Mouse (Mus musculus) ES-Bruce4 (cell line): Measurements from ENCODE around the gene Erc2. TPM values are rescaled to one million over a fixed set of nuclear protein-coding genes. Genes with fewer than 3 reads are reported as not detected.

Experiments
- H3K27ac ChIP-seq: 2 replicates; pipeline ENCODE4 v1.5.1; 2012; ENCODE audit warnings: low read length, inconsistent platforms; ENCODE audit not compliant: insufficient read depth
- H3K27me3 ChIP-seq: 2 replicates; pipeline ENCODE4 v1.6.1; 2012; ENCODE audit warnings: mild to moderate bottlenecking, low read length, inconsistent platforms; ENCODE audit not compliant: control insufficient read depth, poor library complexity, insufficient read depth, severe bottlenecking
- H3K36me3 ChIP-seq: 2 replicates; pipeline ENCODE4 v1.6.1; 2012; ENCODE audit warnings: inconsistent platforms, mild to moderate bottlenecking, low read length, moderate library complexity; ENCODE audit not compliant: control insufficient read depth, poor library complexity, insufficient read depth, severe bottlenecking
- H3K4me1 ChIP-seq: one replicate; pipeline ENCODE4 v1.8.1; 2011; ENCODE audit warnings: low read length; ENCODE audit not compliant: control insufficient read depth, insufficient read depth
- H3K4me3 ChIP-seq: 2 replicates; pipeline ENCODE4 v1.5.1; 2011; ENCODE audit warnings: low read depth, mild to moderate bottlenecking, low read length
- H3K9ac ChIP-seq: 2 replicates; pipeline ENCODE4 v1.6.1; 2012; ENCODE audit warnings: low read depth, mild to moderate bottlenecking, inconsistent platforms; ENCODE audit not compliant: poor library complexity, severe bottlenecking
- H3K9me3 ChIP-seq: replicated peaks from 2 replicates; pipeline ENCODE4 v1.6.1; 2012; ENCODE audit warnings: mild to moderate bottlenecking, low read length, inconsistent platforms; ENCODE audit not compliant: control insufficient read depth, poor library complexity, insufficient read depth, severe bottlenecking
- CTCF ChIP-seq: IDR thresholded peaks from one replicate; pipeline ENCODE4 v1.8.1; 2011; ENCODE audit warnings: low read depth, low read length
- EP300 ChIP-seq: IDR thresholded peaks from 2 replicates; pipeline ENCODE4 v1.6.1; 2011; ENCODE audit warnings: low read depth, low read length; ENCODE audit not compliant: insufficient read depth
- POLR2A ChIP-seq: IDR thresholded peaks from one replicate; pipeline ENCODE4 v1.8.1; 2011; ENCODE audit warnings: low read length; ENCODE audit not compliant: insufficient read depth
- polyA plus RNA-seq: library from polyadenylated mRNA; stranded (reverse); fragments of >200 nt; gene quantifications from 2 replicates; pipeline ENCODE4 v1.2.4, GENCODE M21; 2011; ENCODE audit warnings: low read depth; ENCODE audit not compliant: missing spikeins, insufficient read depth, insufficient read length

The Erc2 gene
- polyA plus RNA-seq, 1 experiment = 10.0 TPM

DNA sequence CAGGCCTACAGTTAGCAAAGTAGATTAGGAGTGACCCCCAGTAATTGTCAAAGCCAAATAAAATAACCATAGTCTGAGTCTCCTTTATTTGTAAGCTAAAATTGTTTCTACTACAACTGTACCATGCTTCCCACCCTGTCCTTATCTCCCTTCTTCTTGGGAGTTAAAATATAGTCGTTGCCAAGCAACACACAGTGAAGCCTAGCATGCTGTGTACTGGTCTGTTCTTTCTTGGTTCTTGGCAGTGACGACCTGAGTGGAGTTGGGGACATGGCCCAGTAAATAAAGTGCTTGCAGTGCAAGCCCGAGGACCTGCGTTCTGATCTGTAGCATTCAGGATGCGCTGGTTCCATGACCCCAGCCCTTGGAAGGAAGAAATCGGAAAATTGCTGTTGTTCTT lies 608.3 kb downstream of the Erc2 start:
- H3K27ac ChIP-seq = no peak overlapping the region
- H3K9me3 ChIP-seq = no peaks in the 10 kb centered on the region
- no peaks in the 10 kb centered on the region for H3K4me1 ChIP-seq
- H3K36me3 ChIP-seq = no peaks in the 10 kb centered on the region
- H3K9ac ChIP-seq = no peak overlapping the region
- no peak for TF ChIP-seq POLR2A
- no peak for TF ChIP-seq EP300
- TF ChIP-seq CTCF = no peak
- H3K27me3 ChIP-seq = no peaks in the 10 kb centered on the region
- no peak overlapping the region for H3K4me3 ChIP-seq

DNA sequence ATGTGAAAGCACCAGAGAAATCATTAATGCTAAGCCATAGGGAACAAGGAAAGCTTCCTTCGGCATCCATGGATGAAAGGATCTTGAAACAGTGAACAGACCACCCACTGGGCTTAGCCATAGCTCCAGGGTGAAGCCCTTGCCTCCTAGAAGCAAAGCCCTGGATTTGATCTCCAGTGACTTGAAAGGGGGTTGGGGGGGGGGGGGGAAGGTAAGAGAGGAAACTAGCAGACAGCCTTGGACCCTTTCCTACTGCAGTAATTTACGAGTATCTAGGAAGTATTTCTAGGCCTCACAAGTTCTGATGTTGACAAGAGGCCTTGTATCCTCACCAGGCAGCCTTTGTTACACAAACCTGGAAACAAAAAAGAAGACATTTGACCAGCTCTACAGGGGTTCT lies 609.0 kb downstream of the Erc2 start:
- Histone ChIP-seq H3K27ac (no peak overlapping the region), H3K4me3 (no peak overlapping the region)

DNA sequence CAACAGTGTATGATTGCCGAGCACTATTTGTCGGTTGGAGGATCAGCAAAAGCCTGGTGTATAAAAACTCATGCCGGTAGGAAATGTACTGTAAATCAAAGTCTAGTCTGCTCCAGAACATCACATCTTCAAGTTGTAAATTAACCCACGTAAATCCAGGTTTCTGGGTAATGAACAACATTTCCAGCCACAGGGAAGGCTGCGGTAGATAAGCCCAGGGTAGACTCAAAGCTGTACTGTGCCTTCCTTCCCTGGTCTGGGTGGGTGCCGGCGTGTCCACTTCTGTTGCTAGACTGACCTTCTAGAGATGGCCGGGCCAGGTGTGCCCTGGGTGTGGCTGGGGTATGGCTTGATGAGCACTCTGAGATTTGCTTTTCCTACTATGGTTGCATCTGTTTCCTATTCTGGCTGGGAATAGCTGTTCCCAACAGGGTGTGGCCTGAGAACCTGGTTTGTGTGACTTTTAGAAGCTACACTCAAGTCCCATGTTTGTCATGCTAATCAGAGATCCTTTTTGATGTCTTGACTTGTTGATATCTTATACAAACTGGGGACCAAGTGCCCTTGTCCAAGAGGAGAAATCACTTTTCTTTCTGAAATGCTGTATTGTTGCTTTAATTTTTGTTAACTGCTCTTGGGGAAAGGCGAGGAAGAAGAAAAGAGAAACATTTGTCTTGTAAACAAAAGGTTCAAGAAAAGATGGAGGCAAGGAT lies 616.3 kb downstream of the Erc2 start:
- Histone ChIP-seq H3K4me1 (peaks cover 1% of the 10 kb centered on the region), H3K4me3 (no peak overlapping the region), H3K27me3 (no peaks in the 10 kb centered on the region), H3K9ac (no peak overlapping the region), H3K36me3 (no peaks in the 10 kb centered on the region), H3K27ac (no peak overlapping the region), H3K9me3 (no peaks in the 10 kb centered on the region)
- TF ChIP-seq CTCF = no peak
- no peak for TF ChIP-seq EP300
- no peak for TF ChIP-seq POLR2A

More for the DNA sequence above, 609.0 kb downstream of the Erc2 start:
- Histone ChIP-seq H3K27me3 (no peaks in the 10 kb centered on the region), H3K36me3 (no peaks in the 10 kb centered on the region), H3K4me1 (no peaks in the 10 kb centered on the region), H3K9ac (no peak overlapping the region), H3K9me3 (no peaks in the 10 kb centered on the region)
- no peak for TF ChIP-seq CTCF
- no peak for TF ChIP-seq EP300
- TF ChIP-seq POLR2A = no peak

DNA sequence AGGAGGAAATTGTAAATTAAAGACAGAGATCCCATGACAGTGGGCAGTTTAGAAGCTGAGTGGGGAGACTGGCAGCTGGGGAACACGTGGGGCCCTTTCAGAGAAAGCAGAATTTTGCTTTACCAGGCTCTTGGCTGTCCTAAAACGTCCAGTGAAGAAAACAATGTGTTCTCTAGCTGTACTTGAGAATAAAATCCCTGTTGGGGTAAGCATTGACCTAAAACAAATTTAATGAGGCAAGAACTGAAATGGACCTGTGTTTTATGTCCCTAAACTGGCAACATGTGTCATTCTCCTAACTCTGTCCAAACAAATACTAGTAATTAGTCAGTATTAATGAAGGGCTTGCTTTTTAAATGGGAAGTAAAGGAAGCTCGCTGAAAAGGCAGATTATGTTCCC lies 617.9 kb downstream of the Erc2 start:
- Histone ChIP-seq H3K4me3 (no peak overlapping the region), H3K4me1 (peaks cover 1% of the 10 kb centered on the region), H3K9me3 (no peaks in the 10 kb centered on the region), H3K27ac (no peak overlapping the region), H3K27me3 (no peaks in the 10 kb centered on the region), H3K36me3 (no peaks in the 10 kb centered on the region), H3K9ac (no peak overlapping the region)
- TF ChIP-seq POLR2A (no peak), EP300 (no peak), CTCF (no peak)

DNA sequence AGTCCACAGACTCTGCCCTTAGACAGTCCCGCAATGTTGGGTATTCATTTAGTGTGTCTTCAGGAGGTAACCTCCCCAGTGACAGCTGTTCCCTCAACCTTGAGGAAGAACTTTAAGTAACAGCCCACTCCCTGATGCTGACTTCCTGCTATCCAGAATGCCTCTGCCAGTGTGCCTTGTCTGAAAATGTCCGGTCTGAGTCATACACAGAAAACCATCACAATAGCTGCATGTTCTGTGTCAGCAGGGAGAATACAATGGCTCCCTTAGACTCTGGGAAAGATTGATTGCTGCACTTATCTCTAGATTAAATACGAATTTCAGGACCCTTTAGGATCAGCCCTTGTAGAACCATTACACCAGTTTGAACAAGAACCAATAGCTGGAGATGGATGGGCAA lies 620.5 kb downstream of the Erc2 start:
- Histone ChIP-seq H3K27me3 (no peaks in the 10 kb centered on the region), H3K9me3 (no peaks in the 10 kb centered on the region), H3K9ac (no peak overlapping the region), H3K36me3 (no peaks in the 10 kb centered on the region), H3K27ac (no peak overlapping the region), H3K4me1 (peaks cover 1% of the 10 kb centered on the region), H3K4me3 (no peak overlapping the region)
- no peak for TF ChIP-seq POLR2A
- TF ChIP-seq EP300 = no peak
- no peak for TF ChIP-seq CTCF

DNA sequence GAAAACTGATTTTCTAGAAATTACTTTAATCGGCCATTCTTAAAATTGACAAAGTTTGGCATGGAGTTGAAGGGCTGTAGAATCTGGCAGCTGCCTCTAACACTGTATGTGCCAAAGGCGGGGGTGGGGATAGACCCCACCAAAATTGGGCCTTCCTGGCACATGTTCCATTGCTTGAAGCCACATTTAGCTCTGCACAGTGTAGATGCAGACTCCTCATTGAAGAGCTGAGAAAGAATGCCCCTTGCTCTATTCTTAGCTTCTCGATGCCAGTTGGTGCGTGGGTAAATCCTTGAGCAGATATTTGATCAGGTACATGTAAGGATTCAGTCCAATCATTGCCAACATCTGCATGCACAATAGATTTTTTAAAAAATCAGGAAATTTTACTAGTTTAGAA lies 621.2 kb downstream of the Erc2 start:
- H3K27ac ChIP-seq = no peak overlapping the region
- no peaks in the 10 kb centered on the region for H3K27me3 ChIP-seq
- no peaks in the 10 kb centered on the region for H3K9me3 ChIP-seq
- H3K36me3 ChIP-seq = no peaks in the 10 kb centered on the region
- peaks cover 1% of the 10 kb centered on the region for H3K4me1 ChIP-seq
- H3K9ac ChIP-seq = no peak overlapping the region
- TF ChIP-seq EP300 (no peak), POLR2A (no peak), CTCF (no peak)
- no peak overlapping the region for H3K4me3 ChIP-seq
